Mouse (Mus musculus) R1 (cell line): ENCODE data around the gene Il22.
"Not testable (repeated sequence)": the region's sequence is repeated elsewhere in the genome, so short reads cannot be mapped to it uniquely, and the experiment has no call there.

Experiments used
- DNase-seq: peaks from one replicate; pipeline ENCODE4 v3.0.0-alpha.2; 2018; ENCODE audit warnings: low read depth, low spot score

The Il22 gene

GRCm38 (mm10) chr10:118204642-118205041, at the start of gene Il22:
Gene Il22 (plus strand): TSS chr10:118204942.
- no peak for DNase-seq

- DNase-seq: no peak
These were observed 48.8 kb upstream of the Il22 start for GRCm38 (mm10) chr10:118155932-118156331.

GRCm38 (mm10) chr10:118161131-118161530, 43.6 kb upstream of the Il22 start:
- DNase-seq: no peak

GRCm38 (mm10) chr10:118169212-118169611, 35.5 kb upstream of the Il22 start:
- peak; percentile 89 for DNase-seq

GRCm38 (mm10) chr10:118172416-118172815, 32.3 kb upstream of the Il22 start:
- DNase-seq: peak; percentile 21

GRCm38 (mm10) chr10:118172876-118173275, 31.9 kb upstream of the Il22 start:
- DNase-seq: no peak

- DNase-seq: not testable (repeated sequence)
These were observed 29.2 kb upstream of the Il22 start for GRCm38 (mm10) chr10:118175542-118175941.

GRCm38 (mm10) chr10:118178735-118179151, 26.0 kb upstream of the Il22 start:
- DNase-seq: no peak

GRCm38 (mm10) chr10:118179265-118179664, 25.5 kb upstream of the Il22 start:
- no peak for DNase-seq

GRCm38 (mm10) chr10:118195150-118195549, 9.6 kb upstream of the Il22 start:
- DNase-seq: peak; percentile 23

- DNase-seq: not testable (repeated sequence)
These were observed 11.1 kb downstream of the Il22 start for GRCm38 (mm10) chr10:118215719-118216393.

- not testable (repeated sequence) for DNase-seq
These were observed 22.9 kb downstream of the Il22 start for GRCm38 (mm10) chr10:118227629-118228028.

- not testable (repeated sequence) for DNase-seq
These were observed 27.9 kb downstream of the Il22 start for GRCm38 (mm10) chr10:118232607-118233006.

- DNase-seq: not testable (repeated sequence)
These were observed 35.9 kb downstream of the Il22 start, which contains the start of gene Gm32717 for GRCm38 (mm10) chr10:118240680-118241079. Gene Gm32717 (minus strand): TSS chr10:118240780.

- DNase-seq: not testable (repeated sequence)
These were observed 44.4 kb downstream of the Il22 start for GRCm38 (mm10) chr10:118249006-118249595.

GRCm38 (mm10) chr10:118250852-118251295, 46.1 kb downstream of the Il22 start:
- peak; percentile 54 for DNase-seq

GRCm38 (mm10) chr10:118258388-118258787, 53.6 kb downstream of the Il22 start, which contains the start of gene Gm32802:
Gene Gm32802 (plus strand): TSS chr10:118258688.
- DNase-seq: not testable (repeated sequence)
